Mouse (Mus musculus): ENCODE results near the gene Gsx1. TPM values are rescaled to one million over a fixed set of nuclear protein-coding genes. Genes with fewer than 3 reads are reported as not detected.
A peak's percentile ranks its signal among the peaks of the same experiment; 100 is the strongest.

Gene Gsx1
- polyA plus RNA-seq (2012; fragmentation: generic; extraction: Trizol) = not detected

DNA sequence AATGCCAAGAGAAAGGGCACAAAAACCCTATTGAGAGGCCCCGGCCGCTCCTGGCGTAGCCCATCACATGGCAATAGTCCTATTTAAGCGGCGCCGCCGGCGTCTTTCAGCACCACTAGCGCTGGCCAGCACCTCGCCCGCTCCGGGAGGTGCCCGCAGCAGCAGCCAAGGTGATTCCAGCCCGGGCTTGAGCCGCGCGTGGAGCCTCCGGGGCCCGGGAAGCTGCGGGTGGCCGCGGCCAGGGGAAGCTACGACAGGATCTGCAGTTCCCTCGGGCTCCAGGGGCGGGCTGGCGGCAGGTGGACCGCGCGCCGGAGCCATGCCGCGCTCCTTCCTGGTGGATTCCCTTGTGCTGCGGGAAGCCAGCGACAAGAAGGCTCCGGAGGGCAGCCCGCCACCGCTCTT is at the start of gene Gsx1:
Gsx1 (plus strand) TSS at position 126 of the 405 bp plus-strand sequence.
- Histone ChIP-seq H3K4me2 (ENCODE audit: low read depth) (peak within 1 kb of the TSS; percentile 53), H3K4me3 (no peak within 1 kb of the TSS), H3K36me3 (ENCODE audit: control insufficient read depth, insufficient read depth) (no peaks in the 10 kb centered on the region), H3K27me3 (ENCODE audit: control insufficient read depth, insufficient read depth, insufficient read length) (peaks cover 70% of the 10 kb centered on the region), H3ac (ENCODE audit: control insufficient read depth, insufficient read length) (no peak within 1 kb of the TSS), H3K79me2 (ENCODE audit: control insufficient read depth, insufficient read depth) (no peaks in the 10 kb centered on the region)
- TF ChIP-seq POLR2AphosphoS2 (IDR thresholded peaks at IDR 0.05; ENCODE audit: insufficient read length, low read depth) (no peak), REST (IDR thresholded peaks at IDR 0.05; ENCODE audit: insufficient read depth, insufficient read length) (peak; percentile 74)

DNA sequence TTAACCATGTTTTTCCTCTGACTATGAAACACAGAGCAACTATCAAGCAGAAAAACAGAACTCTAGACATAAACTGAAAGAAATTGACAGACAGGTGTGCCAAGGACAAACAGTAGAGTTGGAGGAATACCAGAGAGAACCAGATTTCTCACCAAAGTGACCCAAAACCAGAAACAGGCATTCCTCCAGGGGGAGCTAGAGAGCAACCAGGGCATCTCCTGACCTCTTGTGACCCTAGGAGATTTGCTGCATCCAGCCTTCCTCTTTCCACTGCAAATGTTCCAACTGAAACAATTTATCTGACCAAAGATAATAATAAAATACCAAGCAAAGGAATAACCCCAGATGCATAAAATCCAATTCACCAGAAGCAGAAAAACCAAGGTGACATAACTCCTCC is 41.2 kb upstream of the Gsx1 start:
- Histone ChIP-seq H3K79me2 (ENCODE audit: control insufficient read depth, insufficient read depth) (no peaks in the 10 kb centered on the region), H3K36me3 (ENCODE audit: control insufficient read depth, insufficient read depth) (no peaks in the 10 kb centered on the region), H3K4me3 (no peak overlapping the region), H3K27me3 (ENCODE audit: control insufficient read depth, insufficient read depth, insufficient read length) (peaks cover 5% of the 10 kb centered on the region), H3ac (ENCODE audit: control insufficient read depth, insufficient read length) (no peak overlapping the region), H3K4me2 (ENCODE audit: low read depth) (no peak overlapping the region)
- TF ChIP-seq E2F4 (IDR thresholded peaks at IDR 0.05; ENCODE audit: insufficient read depth) (no peak), MYOD1 (IDR thresholded peaks at IDR 0.05; ENCODE audit: control insufficient read depth in 1 of 3, insufficient read length in 2 of 3, low read depth in 2 of 3) (no peak), POLR2AphosphoS2 (IDR thresholded peaks at IDR 0.05; ENCODE audit: insufficient read length, low read depth) (no peak), POLR2A (IDR thresholded peaks at IDR 0.05; ENCODE audit: insufficient read length, low read depth) (no peak), CEBPB (IDR thresholded peaks at IDR 0.05; ENCODE audit: insufficient read depth, poor library complexity, severe bottlenecking) (no peak), SRF (IDR thresholded peaks at IDR 0.05; ENCODE audit: control insufficient read depth, insufficient read length, low read depth) (no peak), MAX (IDR thresholded peaks at IDR 0.05; ENCODE audit: low read depth) (no peak), USF1 (IDR thresholded peaks at IDR 0.05; ENCODE audit: low read depth) (no peak), MYOG (IDR thresholded peaks at IDR 0.05; ENCODE audit: control insufficient read depth in 1 of 3, insufficient read depth in 1 of 3, insufficient read length in 2 of 3, low read depth in 2 of 3) (no peak), TCF3 (IDR thresholded peaks at IDR 0.05; ENCODE audit: insufficient read length, low read depth) (no peak), TCF12 (IDR thresholded peaks at IDR 0.05; ENCODE audit: insufficient read depth, poor library complexity, severe bottlenecking) (no peak), REST (IDR thresholded peaks at IDR 0.05; ENCODE audit: insufficient read depth, insufficient read length) (no peak)

DNA sequence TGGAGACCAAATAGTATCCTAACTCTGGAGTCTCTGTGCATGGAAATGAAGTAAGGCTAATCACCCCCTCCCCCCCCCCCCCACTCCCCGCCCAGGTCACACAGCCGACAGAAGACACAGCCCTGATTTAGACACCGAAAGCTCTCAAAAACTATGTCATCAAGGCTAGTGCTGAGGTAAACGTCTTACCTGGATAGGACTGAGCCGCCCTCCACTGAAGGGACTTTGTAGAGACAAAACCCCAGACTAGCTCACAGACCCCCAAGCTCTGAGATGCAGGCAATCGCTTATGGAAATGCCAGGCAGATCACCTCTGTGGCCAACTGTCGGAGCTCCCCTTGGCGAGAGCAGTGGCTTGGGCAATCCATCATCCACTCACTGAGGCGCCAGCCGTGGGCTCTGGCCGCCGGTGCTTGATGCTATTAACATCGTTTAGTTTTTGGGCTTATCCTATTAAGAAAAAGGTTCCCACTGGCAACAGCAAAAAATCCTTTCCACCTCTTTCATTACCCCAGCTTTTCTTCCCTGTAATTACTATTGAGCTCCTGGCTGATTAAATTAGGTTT is 33.6 kb upstream of the Gsx1 start:
- no peak overlapping the region for H3K4me3 ChIP-seq
- no peaks in the 10 kb centered on the region for H3K27me3 ChIP-seq (ENCODE audit: control insufficient read depth, insufficient read depth, insufficient read length)
- H3K36me3 ChIP-seq (ENCODE audit: control insufficient read depth, insufficient read depth) = no peaks in the 10 kb centered on the region
- no peak overlapping the region for H3ac ChIP-seq (ENCODE audit: control insufficient read depth, insufficient read length)
- H3K79me2 ChIP-seq (ENCODE audit: control insufficient read depth, insufficient read depth) = no peaks in the 10 kb centered on the region
- no peak for TF ChIP-seq E2F4 (IDR thresholded peaks at IDR 0.05; ENCODE audit: insufficient read depth)
- no peak for TF ChIP-seq TCF3 (IDR thresholded peaks at IDR 0.05; ENCODE audit: insufficient read length, low read depth)
- no peak for TF ChIP-seq USF1 (IDR thresholded peaks at IDR 0.05; ENCODE audit: low read depth)
- TF ChIP-seq MYOG (IDR thresholded peaks at IDR 0.05; ENCODE audit: control insufficient read depth in 1 of 3, insufficient read depth in 1 of 3, insufficient read length in 2 of 3, low read depth in 2 of 3) = no peak
- no peak for TF ChIP-seq MYOD1 (IDR thresholded peaks at IDR 0.05; ENCODE audit: control insufficient read depth in 1 of 3, insufficient read length in 2 of 3, low read depth in 2 of 3)
- TF ChIP-seq POLR2A (IDR thresholded peaks at IDR 0.05; ENCODE audit: insufficient read length, low read depth) = no peak
- no peak for TF ChIP-seq SRF (IDR thresholded peaks at IDR 0.05; ENCODE audit: control insufficient read depth, insufficient read length, low read depth)
- no peak for TF ChIP-seq REST (IDR thresholded peaks at IDR 0.05; ENCODE audit: insufficient read depth, insufficient read length)
- TF ChIP-seq POLR2AphosphoS2 (IDR thresholded peaks at IDR 0.05; ENCODE audit: insufficient read length, low read depth) = no peak
- no peak for TF ChIP-seq TCF12 (IDR thresholded peaks at IDR 0.05; ENCODE audit: insufficient read depth, poor library complexity, severe bottlenecking)
- no peak for TF ChIP-seq MAX (IDR thresholded peaks at IDR 0.05; ENCODE audit: low read depth)
- TF ChIP-seq CEBPB (IDR thresholded peaks at IDR 0.05; ENCODE audit: insufficient read depth, poor library complexity, severe bottlenecking) = no peak
- H3K4me2 ChIP-seq (ENCODE audit: low read depth) = no peak overlapping the region

DNA sequence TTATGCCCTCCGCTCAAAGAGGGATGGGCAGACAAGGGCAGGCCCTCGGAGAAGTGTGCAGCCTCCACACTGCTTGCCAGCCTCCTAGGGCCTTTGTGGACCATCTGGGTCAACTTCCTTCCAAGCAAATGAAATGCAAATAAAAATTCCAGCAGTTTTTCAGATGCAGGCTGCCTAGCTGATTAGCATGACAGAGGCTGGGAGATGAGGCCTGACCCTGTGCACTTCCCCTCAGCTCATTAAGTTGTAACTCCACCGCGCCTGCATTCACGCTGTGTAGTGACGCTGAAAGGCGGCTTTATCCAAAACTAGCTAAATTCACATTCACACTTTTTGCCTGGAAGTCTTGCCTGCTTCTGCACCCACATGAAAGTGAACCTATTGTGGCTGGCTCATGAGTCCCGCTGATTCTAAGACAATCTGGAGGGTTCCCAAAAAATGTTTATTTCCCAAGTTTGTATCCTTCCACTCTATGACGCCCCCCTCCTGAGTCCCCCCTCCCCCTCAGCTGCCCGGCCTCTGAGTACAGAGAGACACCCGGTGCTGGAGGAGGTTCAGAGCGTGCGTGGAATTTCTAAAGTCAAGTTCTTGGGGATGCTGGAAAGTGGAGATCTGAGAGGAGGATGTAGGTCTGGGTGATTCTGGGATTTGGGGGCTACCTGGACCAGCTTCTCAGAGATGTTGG is 32.9 kb upstream of the Gsx1 start:
- no peaks in the 10 kb centered on the region for H3K36me3 ChIP-seq (ENCODE audit: control insufficient read depth, insufficient read depth)
- TF ChIP-seq SRF (IDR thresholded peaks at IDR 0.05; ENCODE audit: control insufficient read depth, insufficient read length, low read depth) = no peak
- no peak for TF ChIP-seq CEBPB (IDR thresholded peaks at IDR 0.05; ENCODE audit: insufficient read depth, poor library complexity, severe bottlenecking)
- H3K4me2 ChIP-seq (ENCODE audit: low read depth) = no peak overlapping the region

DNA sequence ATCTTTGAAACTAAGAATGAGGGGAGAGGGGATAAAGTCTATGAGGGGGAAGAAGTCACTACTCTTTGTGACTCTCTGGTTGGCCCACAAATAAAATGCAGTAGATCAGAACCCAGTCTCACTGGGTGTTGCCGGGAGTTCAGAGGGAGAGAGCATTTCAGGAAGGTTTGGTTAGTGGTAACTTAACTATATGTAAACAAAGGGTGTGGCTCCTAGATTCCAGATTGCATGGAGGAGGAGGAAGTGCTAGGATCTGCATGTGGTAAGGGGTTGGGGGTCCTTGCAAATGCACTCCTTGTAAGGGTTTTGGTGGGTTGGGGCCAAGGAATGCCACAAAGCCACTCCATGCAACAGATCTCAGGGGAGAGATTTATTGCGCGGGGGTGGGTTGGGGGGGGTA is 32.1 kb upstream of the Gsx1 start:
- Histone ChIP-seq H3ac (ENCODE audit: control insufficient read depth, insufficient read length) (no peak overlapping the region), H3K27me3 (ENCODE audit: control insufficient read depth, insufficient read depth, insufficient read length) (no peaks in the 10 kb centered on the region)
- no peak for TF ChIP-seq TCF12 (IDR thresholded peaks at IDR 0.05; ENCODE audit: insufficient read depth, poor library complexity, severe bottlenecking)
- TF ChIP-seq SRF (IDR thresholded peaks at IDR 0.05; ENCODE audit: control insufficient read depth, insufficient read length, low read depth) = no peak
- TF ChIP-seq MAX (IDR thresholded peaks at IDR 0.05; ENCODE audit: low read depth) = no peak

More for the DNA sequence above, 32.9 kb upstream of the Gsx1 start:
- Histone ChIP-seq H3ac (ENCODE audit: control insufficient read depth, insufficient read length) (no peak overlapping the region), H3K27me3 (ENCODE audit: control insufficient read depth, insufficient read depth, insufficient read length) (no peaks in the 10 kb centered on the region), H3K4me3 (no peak overlapping the region), H3K79me2 (ENCODE audit: control insufficient read depth, insufficient read depth) (no peaks in the 10 kb centered on the region)

More for the DNA sequence above, 32.1 kb upstream of the Gsx1 start:
- Histone ChIP-seq H3K4me2 (ENCODE audit: low read depth) (no peak overlapping the region), H3K79me2 (ENCODE audit: control insufficient read depth, insufficient read depth) (no peaks in the 10 kb centered on the region), H3K36me3 (ENCODE audit: control insufficient read depth, insufficient read depth) (no peaks in the 10 kb centered on the region), H3K4me3 (no peak overlapping the region)

Measured in myocyte (in vitro differentiated cells).